Mouse (Mus musculus): ENCODE measurements at regions not wholly inside any gene's neighbourhood (a gene's known extent, or its start where the extent isn't known, plus 50 kb on each side); places are given as distances from the start of the nearest gene placed in this dataset.

GRCm38 (mm10) chr16:75104894-75105293 is 481.0 kb downstream of the Lipi start:
- peak in 1 of 2 experiments; percentile 5 for DNase-seq

- DNase-seq, result no peak
Measured at GRCm38 (mm10) chr16:75093163-75093562, 492.7 kb downstream of the Lipi start.

GRCm38 (mm10) chr16:75092471-75093130 is 493.3 kb downstream of the Lipi start:
- DNase-seq, result no peak

GRCm38 (mm10) chr16:75091931-75092330 is 493.9 kb downstream of the Lipi start:
- no peak for DNase-seq

GRCm38 (mm10) chr16:75089383-75090035 is 496.4 kb downstream of the Lipi start:
- no peak for DNase-seq

- DNase-seq, result no peak
Measured at GRCm38 (mm10) chr16:75088701-75089100, 497.2 kb downstream of the Lipi start.

- peak in 1 of 2 experiments; percentile 4 for DNase-seq
Measured at GRCm38 (mm10) chr16:75065281-75065680, 520.6 kb downstream of the Lipi start.

- no peak for DNase-seq
Measured at GRCm38 (mm10) chr16:75052953-75053352, 532.9 kb downstream of the Lipi start.

GRCm38 (mm10) chr16:75045969-75046368 is 539.9 kb downstream of the Lipi start:
- no peak for DNase-seq
